Mouse (Mus musculus) 416B (cell line): ENCODE data around the gene Ypel3.

ENCODE experiments used
- DNase-seq: peaks from one replicate; pipeline ENCODE4 v3.0.0; 2011; ENCODE audit warnings: low read depth

The Ypel3 gene

DNA sequence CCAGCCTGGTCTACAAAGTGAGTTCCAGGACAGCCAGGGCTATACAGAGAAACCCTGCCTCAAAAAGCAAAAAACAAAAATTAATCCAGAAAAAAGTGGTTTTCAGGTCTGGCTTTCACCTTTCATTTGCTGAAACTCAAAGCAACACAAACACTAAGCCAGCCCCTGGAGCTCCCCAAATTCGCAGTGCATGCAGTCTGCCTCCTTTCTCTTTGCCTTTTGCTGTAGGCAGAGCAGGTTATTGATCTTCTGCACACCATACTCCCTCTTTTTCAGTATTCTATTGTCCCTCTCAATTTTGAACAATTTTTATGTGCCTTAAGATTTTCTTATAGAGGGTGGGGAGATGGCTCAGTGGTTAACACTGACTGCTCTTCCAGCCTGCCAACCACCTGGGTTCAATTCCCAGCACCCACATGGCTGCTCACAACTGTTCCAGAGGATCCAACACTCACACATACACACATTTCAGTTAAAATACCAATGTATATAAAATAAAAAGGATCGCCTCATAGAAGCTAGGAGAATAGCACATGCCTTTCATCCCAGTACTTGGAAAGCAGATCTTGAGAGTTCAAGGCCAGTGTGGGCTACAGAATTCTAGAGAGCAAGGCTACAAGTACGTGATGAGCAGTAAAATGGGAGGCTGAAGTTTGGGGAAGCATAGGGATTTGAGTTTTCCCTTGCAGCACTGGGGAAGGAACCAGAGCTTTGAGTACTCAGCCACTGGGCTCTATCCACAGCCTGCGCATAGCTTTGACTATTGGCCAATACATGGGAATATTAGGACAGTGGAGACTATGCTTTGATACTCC is 16.9 kb downstream of the Ypel3 start:
- no peak for DNase-seq

DNA sequence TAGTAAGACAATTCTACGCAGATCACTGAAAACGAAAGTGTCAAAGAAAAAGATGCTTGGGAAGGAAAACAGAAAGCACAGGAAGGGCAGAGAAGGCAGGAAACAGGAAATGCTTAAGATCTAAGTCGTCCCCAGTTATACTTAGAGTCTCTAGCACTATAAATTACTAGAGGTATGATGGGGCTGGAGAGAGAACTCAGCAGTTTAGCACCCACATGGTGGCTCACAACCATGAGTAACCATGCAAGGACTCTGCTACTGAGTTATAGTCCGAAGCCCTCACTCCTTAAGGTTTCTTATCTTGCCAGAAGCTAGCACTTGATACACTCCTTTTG is 17.5 kb downstream of the Ypel3 start:
- DNase-seq = no peak

DNA sequence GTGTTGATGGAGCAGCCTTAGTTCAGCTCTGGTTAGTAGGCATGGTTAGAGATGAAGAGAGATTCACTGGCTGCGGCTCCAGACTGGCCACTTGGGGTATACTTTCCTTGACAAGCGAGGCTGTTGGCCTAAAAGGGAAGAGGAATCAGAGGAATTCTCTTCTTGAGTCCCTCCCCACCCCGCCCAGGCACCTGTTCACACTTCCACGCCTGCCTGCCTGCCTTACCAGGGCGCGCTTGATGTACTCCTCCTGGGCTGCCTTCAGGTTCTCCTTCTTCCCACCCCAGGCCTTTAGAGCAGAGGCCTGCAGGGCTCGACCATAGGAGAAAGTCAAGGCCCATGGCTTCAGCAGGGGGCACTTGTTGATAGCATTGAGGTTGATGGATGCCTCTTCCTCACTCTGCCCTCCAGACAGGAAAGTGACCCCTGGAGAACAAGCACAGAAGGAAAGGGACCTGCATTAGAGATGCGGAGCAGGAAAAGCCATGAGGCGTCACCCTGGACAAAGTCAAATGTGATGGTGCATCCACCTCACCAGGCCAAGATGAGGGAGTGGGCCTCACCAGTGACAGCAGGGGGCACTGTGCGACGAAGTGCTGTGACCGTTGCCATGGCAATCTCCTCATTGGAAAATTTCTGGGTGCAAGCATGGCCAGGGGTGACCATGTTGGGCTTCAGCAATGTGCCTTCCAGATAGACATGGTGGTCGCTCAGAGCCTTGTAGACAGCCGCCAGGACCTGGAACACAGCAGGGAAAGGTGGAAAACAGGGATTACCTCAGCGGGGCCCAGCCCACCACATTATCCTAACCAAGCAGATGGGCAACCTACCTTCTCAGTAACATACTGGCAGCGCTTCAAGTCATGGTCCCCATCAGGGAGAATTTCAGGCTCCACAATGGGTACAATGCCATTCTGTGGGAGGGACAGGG is 18.9 kb downstream of the Ypel3 start:
- no peak for DNase-seq

DNA sequence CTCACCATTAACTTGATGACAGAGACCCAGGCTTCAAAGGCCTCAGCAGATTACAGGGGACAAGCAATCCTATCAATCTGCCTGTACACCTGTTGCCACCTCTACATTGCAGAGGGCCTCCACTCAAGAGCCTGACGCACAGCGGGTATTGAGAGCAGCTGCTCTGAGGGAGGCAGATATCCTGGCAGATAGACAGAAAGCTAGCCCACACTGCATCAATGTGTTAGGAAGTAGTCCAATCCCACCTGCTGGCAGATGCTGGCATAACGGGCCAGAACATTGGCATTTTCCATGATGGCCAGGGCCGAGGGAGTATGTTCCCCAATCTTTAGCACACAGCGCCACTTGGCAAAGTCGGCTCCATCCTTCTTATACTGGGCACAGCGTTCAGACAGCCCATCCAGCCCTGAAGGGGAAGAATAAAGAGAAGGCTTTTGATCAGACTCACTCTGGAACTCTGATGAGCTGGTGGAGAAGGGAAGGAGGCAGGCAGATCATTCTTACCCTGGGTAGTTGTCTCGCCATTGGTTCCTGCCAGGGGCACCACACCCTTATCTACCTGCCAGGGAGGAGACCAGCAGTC is 19.7 kb downstream of the Ypel3 start:
- DNase-seq = peak; percentile 56

DNA sequence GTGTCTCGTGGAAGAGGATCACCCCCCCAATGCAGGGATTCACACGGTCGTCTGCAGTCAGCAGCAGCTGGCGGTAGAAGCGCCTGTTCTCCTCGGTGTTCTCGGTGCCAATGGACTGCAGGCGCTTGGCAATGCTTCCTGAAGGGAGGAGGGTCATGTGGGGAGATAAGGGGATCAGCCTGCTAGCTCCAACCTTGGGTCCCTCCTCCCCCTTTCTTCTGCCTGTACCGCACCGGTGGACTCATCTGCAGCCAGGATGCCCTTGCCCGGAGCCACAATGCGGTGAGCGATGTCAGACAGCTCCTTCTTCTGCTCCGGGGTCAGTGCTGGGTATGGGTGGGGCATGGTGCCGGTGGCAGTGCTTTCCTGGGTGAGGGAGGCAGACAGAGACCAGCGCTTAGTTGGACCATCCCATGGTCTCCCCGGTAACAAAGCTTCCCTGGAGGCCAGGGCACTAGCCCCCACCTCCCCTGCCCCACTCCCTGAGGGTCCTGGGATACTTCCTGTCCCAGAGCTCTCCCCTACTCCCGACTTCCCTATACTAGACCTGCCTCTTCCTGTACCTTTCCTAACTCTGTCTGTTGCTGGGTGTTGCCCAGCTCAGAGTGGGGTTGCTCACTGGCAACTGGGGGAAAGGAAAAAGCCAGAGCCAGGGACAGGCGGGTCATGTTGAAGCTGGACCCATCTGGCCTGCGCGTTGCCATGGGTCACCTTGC is 20.8 kb downstream of the Ypel3 start, which contains the start of gene Fam57b:
Gene Fam57b (plus strand): TSS at position 258 of the 716 bp plus-strand sequence.
- DNase-seq = no peak

DNA sequence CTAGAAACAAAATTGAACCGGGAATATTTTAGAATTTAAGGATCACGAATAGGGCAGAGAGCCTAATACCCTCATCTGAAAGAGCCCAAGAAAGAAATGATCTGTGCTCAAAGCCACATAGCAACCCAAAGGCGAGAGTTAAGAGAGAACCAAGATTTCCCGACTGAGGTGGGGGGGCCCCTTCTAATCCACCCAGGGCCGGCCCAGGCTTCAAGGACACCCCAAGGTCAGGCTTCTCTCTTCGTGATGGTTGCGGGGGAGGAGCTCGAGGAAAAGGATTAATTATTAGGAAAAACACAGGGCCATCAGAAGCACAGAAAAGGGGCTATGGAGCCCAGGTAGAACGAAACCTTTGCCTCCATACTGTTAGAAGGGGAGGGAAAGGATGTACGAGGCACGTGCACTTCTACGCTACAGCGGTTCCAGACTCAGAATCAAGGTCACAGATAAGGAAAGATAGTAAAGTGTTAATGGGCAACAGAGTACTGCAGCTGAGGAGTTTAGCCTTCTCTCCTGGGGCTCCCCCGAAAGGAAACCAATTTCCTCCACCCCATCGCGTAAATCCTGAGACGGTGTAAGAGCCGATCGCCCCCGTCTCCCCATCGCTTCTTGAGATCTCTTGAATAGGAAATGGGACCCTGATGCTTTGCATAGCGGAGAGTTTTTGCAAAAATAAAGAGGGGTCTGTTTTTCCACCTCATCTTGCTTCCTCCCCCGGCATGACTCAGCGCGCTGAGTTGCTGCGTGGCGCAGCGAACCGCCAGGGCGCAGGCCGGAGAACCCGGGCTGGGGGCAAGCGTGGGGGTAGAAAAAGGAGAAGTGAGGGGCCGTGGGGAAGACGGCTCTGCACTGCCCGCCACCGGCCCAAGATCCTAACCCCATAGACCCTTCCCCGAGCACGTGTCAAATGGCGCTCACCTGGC is 21.6 kb downstream of the Ypel3 start:
- no peak for DNase-seq

DNA sequence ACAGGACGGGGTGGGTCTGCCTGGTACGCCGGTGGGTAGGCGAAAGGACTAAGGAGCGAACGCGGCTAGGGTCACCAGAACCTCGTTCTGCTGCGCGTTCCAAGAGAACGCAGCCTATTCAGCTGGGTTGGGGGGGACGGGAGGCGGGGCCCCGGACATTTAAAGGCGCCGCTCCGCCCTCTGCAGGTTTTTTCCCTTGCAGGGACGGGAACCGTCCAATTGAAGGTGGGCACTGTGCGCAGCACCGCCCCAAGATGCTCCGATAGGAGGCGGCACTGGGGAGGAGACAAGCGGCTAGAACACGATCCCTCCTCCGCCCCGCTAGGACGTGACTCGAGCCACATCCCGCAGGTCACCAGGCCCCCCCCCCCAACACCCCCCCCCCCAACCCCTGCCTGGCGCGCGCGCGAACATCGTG is 22.3 kb downstream of the Ypel3 start:
- DNase-seq = peak; percentile 99

DNA sequence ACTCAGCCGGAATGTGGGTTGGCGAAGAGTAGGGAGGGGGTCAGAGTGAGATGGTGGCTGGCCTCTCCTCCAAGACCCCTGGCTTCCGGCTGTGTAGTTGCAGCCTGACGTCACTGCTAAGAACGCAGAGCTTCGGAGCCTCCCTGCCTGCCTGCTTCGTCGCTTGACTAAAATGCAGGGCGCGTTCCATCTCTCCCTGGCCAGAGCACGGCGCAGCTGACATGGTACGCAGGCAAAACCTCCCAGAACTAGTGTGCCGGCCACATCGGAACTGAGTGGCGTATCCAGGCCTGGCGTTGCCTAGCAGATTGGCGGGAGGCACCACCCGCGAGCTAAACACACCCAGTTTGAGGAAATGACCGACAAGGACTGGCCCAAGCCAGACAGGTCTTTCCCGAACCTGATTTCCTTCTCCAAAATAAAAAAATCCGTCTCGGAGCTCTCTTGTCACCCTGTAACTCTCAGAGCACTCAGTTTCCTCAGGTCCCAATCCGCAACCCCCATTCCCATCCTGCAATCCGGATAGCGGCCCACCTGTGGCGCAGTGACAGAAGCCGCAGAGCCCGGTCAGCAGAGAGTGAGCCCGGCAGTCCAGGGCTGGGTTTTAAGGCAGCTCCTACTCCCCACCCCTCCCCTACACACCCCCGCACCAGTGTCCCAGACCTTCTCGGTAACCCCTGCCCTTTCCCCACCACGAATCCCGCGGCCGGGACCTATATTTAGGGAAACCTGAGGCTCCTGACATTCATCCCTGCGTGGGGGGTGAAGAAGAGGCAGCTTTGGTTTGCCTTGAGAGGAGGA is 22.9 kb downstream of the Ypel3 start:
- DNase-seq = no peak

DNA sequence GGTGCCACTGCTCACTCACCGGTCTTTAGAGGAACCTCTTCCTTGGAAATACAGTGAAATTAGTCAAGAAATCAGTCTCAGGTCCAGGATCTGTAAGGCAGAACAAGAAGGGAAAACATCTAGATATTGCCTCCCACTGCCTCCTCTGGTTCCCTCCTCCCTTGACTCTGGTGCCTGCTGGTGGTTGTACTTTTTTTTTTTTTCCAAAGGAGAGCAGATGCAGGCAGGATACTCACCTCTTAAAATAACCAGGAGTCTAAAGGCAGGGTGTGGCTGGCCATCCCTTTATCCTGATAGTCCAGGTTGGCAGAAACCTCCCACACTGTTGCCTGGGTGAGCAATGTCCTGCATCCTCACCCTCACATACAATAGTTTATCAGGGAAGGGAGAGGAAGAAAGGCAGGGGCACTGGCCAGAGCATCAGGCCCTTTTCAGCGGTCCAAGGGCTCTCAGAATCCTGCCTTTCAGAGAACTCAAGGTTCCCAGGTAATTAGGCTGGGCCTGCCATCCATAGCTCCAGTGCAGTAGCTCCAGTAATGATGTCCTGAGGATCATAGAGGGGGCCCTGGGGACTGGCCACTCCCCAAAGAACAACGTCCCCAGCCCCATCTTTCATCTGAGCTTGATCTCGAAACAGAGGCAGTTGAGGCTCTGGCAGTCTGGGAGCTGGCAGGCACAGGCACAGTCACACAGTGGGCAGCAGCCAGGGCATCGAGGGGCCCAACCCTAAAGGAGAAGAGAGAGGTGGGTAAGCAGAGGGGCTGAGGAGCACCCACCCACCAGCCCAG is 23.7 kb downstream of the Ypel3 start:
- DNase-seq = no peak

DNA sequence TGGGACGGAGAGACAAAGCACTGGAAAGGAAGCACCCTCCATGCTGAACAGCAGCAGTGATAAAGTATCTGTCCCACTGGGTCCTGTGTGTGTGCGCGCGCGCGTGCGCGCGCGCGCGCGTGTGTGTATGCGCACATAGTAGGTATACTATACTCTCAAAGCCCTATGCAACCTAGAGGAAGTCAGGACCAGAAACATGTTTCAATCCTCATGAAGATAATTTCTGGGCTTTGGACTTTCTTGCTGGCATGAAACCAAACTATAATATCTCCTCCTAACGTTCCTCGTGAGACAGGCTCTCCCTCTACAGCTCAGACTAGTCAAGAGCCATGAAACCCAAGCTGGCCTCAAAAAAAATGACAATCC is 24.3 kb downstream of the Ypel3 start:
- DNase-seq = no peak

DNA sequence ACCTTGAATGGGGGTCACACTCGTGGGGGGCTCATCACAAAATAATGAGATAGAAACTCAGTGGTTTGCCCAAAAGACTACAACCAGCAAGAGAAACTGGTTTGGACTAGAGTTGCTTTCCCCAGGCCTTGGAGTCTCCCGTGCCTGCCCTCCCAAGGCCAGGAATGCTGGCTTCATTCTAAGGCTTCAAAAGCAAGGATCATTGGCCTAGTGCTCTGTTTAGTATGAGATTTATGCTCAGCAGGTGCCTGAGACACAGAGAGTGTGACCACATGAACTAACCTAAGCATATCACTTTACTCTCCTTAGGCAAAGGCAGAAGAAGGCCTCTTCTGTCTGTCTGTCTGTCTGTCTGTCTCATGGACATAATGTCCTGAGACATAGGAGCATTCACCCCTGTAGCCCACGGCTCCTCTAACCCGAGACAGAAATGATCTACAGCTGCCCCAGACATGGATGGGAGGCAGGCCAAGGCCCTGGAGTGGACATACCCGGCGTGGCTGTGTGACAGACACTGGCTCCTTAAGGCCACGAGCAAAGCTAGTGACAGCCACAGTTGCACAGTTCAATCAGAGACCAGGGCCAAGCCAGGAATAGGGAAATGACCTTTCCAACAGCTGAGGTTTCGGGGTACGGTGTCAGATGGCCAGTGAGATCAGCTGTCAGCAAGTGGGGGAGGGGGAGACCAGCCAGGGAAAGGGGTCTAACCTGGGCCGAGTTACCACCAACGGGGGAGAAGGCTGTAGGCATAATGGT is 25.6 kb downstream of the Ypel3 start:
- DNase-seq = no peak

DNA sequence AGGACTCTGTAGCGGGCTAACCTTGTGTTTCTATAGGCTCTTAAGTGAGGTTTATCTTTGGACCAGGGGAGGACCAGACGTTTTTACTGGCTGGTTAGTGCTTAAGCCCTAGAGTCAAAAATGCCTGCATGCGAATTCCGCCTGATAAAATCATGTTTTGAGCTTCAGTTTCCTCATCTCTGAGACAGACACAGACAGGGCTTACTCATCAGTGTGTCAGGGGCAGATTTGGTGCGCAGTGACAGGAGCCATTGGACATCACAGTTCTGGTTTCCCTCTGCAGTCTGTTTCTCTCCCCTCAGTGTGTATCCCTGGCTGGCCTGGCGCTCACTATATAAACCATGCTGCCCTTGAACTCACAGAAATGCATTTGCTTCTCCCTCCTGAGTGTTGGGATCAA is 26.4 kb downstream of the Ypel3 start:
- peak; percentile 69 for DNase-seq

DNA sequence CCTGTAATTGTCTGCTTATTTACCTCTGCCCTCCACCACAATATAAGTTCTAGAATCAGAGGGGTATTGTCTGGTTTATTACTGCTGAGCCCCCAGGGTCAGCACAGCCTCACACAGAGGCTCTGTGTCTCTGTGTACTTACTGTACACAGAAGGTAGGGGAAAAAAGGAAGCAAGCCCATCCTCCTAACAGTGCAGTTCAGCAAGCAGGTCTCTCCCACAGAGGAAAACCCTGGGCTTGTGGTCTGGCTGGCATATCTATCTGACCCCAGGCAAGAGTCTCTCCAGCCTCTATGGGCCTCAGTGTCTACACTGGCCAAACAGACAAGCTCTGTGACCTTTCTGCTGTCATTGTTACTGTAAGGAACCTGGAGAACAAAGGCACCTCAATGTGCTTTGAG is 27.0 kb downstream of the Ypel3 start:
- peak; percentile 74 for DNase-seq

DNA sequence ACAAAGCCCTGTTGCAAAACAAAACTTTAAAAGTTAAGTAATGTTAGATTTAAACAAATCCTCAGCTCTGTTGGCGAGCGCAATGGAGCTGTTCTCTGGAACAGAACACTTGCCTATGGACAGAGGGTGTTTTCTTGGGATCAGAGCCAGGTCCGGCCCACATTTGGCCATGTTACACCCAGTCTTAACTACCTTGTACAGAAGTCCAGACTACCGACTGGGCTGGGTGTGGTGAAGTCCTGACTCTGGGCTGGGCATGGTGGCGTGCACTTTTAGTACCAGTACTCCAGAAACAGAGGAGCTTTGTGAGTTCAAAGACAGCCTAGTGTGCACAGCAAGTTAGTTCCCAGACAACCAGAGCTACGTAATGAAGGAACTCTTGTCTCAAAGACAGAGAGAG is 30.2 kb downstream of the Ypel3 start:
- DNase-seq = no peak

DNA sequence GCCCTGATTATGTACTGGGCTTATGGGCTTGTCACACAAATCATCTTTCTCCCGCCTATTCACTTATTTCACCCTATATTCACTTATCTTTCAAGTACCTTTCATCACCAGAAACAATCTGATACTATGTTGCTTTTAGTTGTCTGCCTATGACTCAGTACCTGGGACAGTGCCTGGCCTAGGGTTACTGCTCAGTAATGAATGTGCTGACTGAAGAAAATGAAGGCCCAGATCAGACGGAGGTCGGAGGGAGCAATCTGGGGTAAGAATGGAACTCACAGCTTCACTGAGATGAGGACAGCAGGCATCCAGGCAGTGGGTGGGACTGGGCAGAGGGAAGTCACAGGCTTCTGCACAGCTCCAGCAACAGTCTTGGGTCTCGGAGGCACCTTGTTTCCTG is 30.6 kb downstream of the Ypel3 start:
- DNase-seq = no peak

DNA sequence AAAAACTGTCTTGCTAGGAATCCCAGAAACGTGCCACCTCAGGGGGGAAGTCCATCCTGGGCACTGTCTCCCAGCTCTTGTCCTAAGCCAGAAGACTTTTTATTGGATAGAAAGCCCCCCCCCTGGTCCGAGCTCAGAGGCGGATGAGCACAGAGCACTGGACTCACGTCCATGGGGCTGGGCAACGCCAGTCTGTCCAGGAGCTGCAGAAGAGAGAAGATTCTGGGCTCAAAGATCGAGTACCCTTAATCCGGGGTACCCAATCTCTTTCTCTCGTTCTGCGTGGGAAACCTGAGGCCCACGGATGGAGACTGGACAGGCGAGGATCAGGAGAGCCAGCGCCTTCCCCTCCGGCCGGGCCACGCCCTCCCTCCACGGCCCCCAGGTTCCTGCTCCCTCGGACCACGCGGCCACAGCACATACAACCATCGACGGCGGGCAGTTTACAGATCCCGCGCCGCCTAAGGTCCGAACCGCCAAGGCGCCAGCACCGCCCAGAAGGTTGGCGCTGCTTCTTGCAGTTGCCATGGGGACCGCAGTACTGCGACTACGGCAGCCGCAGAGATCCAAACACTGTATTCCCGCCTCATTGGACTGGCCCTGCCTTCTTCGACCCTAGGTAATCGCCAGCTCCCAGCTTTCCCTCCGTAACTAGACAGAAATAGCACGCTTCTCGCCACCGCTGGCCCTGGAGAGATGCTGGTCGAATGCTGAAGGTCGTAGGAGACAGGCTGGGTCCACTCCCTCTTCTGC is 32.1 kb downstream of the Ypel3 start:
- DNase-seq = peak; percentile 90

DNA sequence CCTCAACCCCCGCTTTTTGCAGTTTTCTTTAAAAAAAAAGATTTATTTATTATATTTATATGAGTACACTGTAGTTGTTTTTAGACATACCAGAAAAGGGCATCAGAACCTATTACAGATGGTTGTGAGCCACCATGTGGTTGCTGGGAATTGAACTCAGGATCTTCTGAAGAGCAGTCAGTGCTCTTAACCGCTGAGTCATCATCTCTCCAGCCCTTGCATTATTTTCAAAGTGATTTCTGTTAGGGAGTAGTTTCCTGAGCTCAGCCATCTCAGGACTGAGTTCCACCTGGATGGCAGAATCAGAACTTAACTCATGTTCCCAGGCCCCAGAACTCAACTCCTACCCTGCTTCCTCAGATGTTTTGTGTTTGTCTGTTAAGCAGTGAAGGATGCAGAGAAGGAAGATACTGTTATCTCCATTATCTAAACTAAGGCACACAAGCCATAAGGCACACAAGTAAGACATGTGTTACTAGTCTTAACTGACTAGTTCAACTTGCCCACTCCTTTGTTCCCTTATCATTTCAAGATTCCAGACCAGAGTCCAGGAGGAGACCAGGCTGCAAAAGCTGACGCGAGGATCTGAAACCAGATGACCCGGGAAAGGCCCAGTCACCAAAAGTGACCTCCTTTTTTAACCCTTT is 33.1 kb downstream of the Ypel3 start:
- DNase-seq = peak; percentile 49
